Mouse (Mus musculus) intestine, embryonic 14.5 days (tissue): ENCODE data around the gene Tmem212. TPM values are rescaled to one million over a fixed set of nuclear protein-coding genes. Genes with fewer than 3 reads are reported as not detected.
"Not testable (repeated sequence)": the region's sequence is repeated elsewhere in the genome, so short reads cannot be mapped to it uniquely, and the experiment has no call there.

Experiments
- ATAC-seq: fragments of 200-750 bp; cut with Nextera tagmentation; replicated peaks from 2 replicates; pipeline ENCODE4 v1.8.0; 2017; ENCODE audit warnings: low read depth, moderate number of reproducible peaks, moderate TSS enrichment, moderate library complexity; ENCODE audit not compliant: low FRiP score, low TSS enrichment
- DNase-seq: peaks from one replicate; pipeline ENCODE4 v3.0.0-alpha.2; 2018; ENCODE audit warnings: low spot score
- H3K27ac ChIP-seq: fragments of 300-500 bp; sonication (generic); 2 replicates; pipeline ENCODE4 v1.5.1; 2014; ENCODE audit warnings: low read depth, mild to moderate bottlenecking, control low read depth
- H3K27me3 ChIP-seq: fragments of 300-500 bp; sonication (generic); replicated peaks from 2 replicates; pipeline ENCODE4 v1.6.1; 2014; ENCODE audit warnings: low read length, control low read depth; ENCODE audit not compliant: control insufficient read depth, insufficient read depth
- H3K36me3 ChIP-seq: fragments of 300-500 bp; sonication (generic); 2 replicates; pipeline ENCODE4 v1.6.1; 2014; ENCODE audit warnings: low read length, control low read depth; ENCODE audit not compliant: control insufficient read depth, insufficient read depth
- H3K4me1 ChIP-seq: fragments of 300-500 bp; sonication (generic); replicated peaks from 2 replicates; pipeline ENCODE4 v1.6.1; 2014; ENCODE audit warnings: low read length, control low read depth, mixed read lengths; ENCODE audit not compliant: control insufficient read depth, insufficient read depth
- H3K4me2 ChIP-seq: fragments of 300-500 bp; sonication (generic); 2 replicates; pipeline ENCODE4 v1.6.1; 2014; ENCODE audit warnings: low read length
- H3K4me3 ChIP-seq: fragments of 300-500 bp; sonication (generic); 2 replicates; pipeline ENCODE4 v1.5.1; 2014; ENCODE audit warnings: low read depth, low read length, control low read depth, mixed read lengths
- H3K9ac ChIP-seq: fragments of 300-500 bp; sonication (generic); 2 replicates; pipeline ENCODE4 v1.6.1; 2014; ENCODE audit warnings: mild to moderate bottlenecking, low read length
- H3K9me3 ChIP-seq: fragments of 300-500 bp; sonication (generic); 2 replicates; pipeline ENCODE4 v1.6.1; 2016; ENCODE audit warnings: low read length, control low read depth; ENCODE audit not compliant: control insufficient read depth
- WGBS: fragments of 180-500 bp; shearing (Covaris S2); extraction: QIAGEN DNeasy Blood & Tissue Kit; methylation state at CpG from one replicate; pipeline ENCODE4 v1.1.7; 2014; 5-methylcytosine and 5-hydroxymethylcytosine counted together
- polyA plus RNA-seq: library from polyadenylated mRNA; unstranded; fragments of >200 nt; fragmentation: Nextera tagmentation; extraction: Ambion mirVana; gene quantifications from 2 replicates; pipeline ENCODE4 v1.2.1, GENCODE M21; 2014

Tmem212 gene
- polyA plus RNA-seq, result not detected in 2 replicates

DNA sequence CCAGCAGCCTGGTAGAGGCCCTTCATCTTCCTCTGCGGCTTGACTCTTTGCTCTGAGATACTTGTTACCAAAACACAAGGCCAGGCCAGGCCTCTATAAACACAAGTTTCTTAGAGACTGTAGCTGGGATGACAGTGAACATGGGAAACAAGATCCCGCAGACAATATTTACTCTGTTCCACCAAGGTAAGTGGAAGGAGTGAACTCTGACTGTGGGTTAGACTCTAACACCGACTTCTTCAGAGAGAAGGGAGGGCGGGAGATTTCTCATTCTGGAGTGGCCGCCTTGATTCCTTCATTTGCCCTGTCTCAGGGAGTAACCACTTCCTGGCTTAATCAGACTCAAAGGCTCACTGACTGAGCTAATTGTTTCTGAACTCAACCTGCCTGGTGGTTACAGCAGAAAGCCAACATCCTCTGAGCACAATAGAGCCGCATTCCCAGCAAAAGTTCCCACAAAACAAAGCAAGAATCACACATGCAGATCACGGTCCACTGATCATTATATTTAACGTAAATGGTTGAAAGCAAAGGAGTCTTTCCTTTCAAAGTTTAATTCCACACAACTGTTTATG, at the start of gene Tmem212:
TSS of gene Tmem212 (minus strand) at position 51 of the 575 bp plus-strand sequence.
- no peak for DNase-seq

DNA sequence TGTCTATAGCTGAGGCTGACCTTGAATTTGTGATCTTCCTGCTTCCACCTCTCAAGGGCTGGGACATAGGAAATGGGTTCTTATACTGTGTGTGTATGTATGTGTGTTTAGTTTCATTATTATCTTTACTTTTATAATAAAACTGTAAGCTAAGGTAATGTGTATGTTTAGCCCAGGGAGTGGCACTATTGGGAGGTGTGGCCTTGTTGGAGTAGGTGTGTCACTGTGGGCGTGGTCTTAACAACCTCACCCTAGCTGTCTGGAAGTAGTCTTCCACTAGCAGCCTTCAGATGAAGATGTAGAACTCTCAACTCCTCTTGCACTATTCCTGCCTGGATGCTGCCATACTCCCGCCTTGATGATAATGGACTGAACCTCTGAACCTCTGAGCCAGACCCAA, 49.2 kb upstream of the Tmem212 start:
- H3K27ac ChIP-seq, H3K9me3 ChIP-seq, H3K36me3 ChIP-seq, H3K4me3 ChIP-seq, H3K4me1 ChIP-seq, H3K9ac ChIP-seq, H3K27me3 ChIP-seq, DNase-seq, ATAC-seq, H3K4me2 ChIP-seq: not testable (repeated sequence)
- WGBS, result 83% methylated on average over 2 of the region's 2 CpGs

More for the DNA sequence above, at the start of gene Tmem212:
- Histone ChIP-seq H3K4me2 (no peak within 1 kb of the TSS), H3K27ac (no peak within 1 kb of the TSS), H3K9ac (no peak within 1 kb of the TSS), H3K4me1 (no peaks in the 10 kb centered on the region), H3K27me3 (no peaks in the 10 kb centered on the region), H3K9me3 (no peaks in the 10 kb centered on the region), H3K36me3 (no peaks in the 10 kb centered on the region), H3K4me3 (no peak within 1 kb of the TSS)
- ATAC-seq, result no peak
- WGBS, result 57% methylated on average over 8 of the region's 8 CpGs

DNA sequence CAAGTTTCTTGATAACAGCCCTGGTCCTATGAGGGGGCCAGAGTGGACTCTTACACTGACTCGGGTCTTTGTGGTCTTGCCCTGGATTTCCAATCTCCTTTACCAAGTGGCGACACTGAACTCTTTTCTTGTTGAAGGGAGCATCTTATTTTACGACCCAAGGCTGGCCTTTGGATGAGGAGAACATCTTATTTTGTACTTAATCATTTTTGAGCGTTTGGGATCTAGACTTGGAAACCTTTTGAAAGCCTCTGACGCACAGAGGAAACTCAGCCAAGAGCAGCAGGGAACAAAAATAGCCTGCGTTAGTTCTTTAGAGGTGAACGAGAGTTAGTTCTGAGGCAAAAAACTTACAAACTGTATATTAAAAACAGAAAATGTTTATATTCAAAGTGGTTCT, 46.8 kb upstream of the Tmem212 start:
- WGBS, result 83% methylated on average over 7 of the region's 7 CpGs
- no peak overlapping the region for H3K4me2 ChIP-seq

DNA sequence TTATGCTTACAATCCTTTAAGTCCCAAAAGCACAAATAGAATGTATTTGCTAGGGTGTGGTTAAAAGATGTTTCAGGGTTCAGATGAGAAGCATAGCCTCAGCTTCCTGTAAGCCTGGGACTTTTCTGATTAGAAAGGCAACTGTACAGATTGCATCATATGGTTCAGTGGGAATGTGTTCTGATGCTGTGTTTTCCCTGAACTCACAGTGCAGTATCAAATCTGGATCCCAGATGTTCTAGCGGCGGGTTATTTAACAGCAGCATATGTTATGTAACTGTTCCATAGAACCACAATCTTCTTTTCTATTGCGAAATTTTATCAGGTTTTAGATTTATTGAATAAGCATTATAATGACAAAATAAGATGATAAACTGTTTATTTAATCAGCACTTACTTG, 45.5 kb upstream of the Tmem212 start:
- Histone ChIP-seq H3K9me3 (no peaks in the 10 kb centered on the region), H3K36me3 (no peaks in the 10 kb centered on the region), H3K27me3 (no peaks in the 10 kb centered on the region), H3K27ac (no peak overlapping the region), H3K4me1 (peaks cover 10% of the 10 kb centered on the region; the same call in 1 of the 2 replicates), H3K4me2 (no peak overlapping the region), H3K4me3 (no peak overlapping the region), H3K9ac (no peak overlapping the region)
- peak; percentile 18 for DNase-seq
- no peak for ATAC-seq
- WGBS, result 88% methylated on average over 3 of the region's 3 CpGs

More for the DNA sequence above, 46.8 kb upstream of the Tmem212 start:
- no peak for ATAC-seq
- no peak overlapping the region for H3K9ac ChIP-seq
- no peak overlapping the region for H3K4me3 ChIP-seq
- H3K27ac ChIP-seq, result no peak overlapping the region
- peaks cover 10% of the 10 kb centered on the region; the same call in 1 of the 2 replicates for H3K4me1 ChIP-seq
- no peaks in the 10 kb centered on the region for H3K9me3 ChIP-seq
- H3K27me3 ChIP-seq, result no peaks in the 10 kb centered on the region
- DNase-seq, result peak; percentile 6
- H3K36me3 ChIP-seq, result no peaks in the 10 kb centered on the region

DNA sequence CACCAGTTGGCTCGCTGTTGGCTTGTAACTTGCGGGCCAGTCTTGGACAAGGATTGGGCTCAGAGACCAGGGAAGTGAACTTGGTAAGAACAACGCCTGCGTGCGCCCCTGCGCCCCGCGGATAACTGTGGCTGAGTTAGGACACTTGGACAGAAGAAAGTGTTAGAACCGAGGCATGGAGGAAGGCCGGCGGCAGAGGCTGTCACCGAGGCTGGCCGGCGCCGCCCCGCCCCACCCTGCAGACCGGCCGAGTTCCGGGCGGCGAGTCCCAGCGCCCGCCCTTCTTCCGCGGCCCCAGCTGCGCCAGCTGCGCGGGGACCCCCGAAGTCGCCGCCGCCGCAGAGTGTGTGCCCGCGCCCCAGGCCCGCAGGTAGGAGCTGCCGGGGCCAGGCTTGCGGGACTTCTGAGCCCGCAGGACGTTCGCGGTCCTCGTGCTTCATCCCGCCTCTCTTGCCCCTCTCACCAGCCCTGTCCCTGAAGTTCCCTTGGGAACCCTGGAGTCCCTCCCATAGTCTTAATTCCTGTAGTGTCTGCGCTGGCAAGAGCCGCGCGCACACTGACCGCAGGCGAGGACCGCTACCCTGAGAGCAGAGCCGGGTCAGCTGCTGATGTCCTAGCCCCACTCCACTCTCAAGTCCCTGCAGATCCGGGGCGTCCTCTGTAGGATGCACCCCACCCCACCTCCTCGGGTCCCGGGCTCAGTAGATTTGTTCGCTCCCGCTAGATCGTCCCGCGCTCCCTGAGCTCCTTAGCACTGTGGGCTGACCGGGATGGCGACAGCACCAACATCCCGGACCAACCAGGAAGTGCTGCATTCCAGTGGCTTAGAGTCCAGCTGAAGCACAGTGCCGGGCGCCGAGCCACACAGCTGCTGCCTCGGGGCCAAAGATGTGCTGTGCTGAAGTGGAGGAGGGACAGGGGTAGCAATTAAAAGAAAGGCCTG, 42.5 kb upstream of the Tmem212 start, which contains the start of gene Pld1:
TSS of gene Pld1 (plus strand) at position 315 of the 943 bp plus-strand sequence.
- no peaks in the 10 kb centered on the region for H3K27me3 ChIP-seq
- peak within 1 kb of the TSS; percentile 52 for H3K4me3 ChIP-seq
- no peaks in the 10 kb centered on the region for H3K36me3 ChIP-seq
- DNase-seq (peak; percentile 85), ATAC-seq (peak; percentile 86)
- H3K9me3 ChIP-seq, result no peaks in the 10 kb centered on the region
- peak within 1 kb of the TSS; percentile 54 for H3K9ac ChIP-seq
- H3K4me2 ChIP-seq, result peak within 1 kb of the TSS; percentile 97
- H3K27ac ChIP-seq, result peak within 1 kb of the TSS; percentile 70
- WGBS, result under 1% methylated on average over 68 of the region's 68 CpGs
- H3K4me1 ChIP-seq, result peaks cover 10% of the 10 kb centered on the region; the same call in 1 of the 2 replicates

DNA sequence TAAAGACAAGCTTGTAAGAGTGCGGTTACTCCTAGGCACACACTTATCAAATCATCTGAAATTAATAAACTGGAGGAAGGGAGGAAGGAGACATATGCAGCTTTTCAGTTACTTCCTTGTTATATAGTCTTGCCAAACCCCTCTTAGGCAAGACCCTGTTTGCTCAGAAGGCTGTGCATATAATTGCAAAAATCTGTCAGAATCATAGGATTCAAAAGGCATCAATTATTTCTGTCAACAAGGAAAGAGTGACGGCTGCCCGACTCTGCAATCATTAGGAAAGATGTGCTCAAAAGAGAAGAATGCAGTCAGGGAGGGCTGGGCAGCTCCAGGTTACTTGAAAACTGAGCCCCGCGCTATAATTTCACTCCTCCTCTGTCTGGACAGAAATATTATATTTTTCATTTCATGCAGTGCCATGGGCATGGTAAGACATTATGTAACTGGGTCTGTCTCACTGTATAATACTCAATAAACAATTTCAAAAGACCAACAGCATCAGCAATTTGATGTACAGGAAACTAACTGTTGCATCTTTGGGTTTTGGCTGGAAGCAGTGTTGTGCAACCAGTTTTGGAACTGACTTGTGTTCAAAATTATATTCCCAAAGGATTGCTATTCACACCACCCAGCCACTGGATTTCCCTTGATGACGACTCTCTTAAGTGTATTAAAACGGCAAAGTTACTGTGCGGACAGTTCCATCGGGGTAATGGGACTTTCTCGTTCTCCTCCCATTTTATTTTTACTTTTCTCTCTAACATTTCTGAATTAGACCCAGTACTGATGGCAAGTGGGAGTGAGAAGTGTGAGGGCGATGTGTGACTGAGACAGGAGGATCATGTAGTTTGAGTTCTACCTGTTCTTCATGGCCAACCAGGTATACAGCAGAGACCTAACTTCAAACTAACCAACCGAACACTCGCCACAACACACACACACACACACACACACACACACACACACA, 41.3 kb upstream of the Tmem212 start:
- WGBS, result 74% methylated on average over 13 of the region's 13 CpGs
- Histone ChIP-seq H3K9ac (no peak overlapping the region), H3K4me3 (no peak overlapping the region), H3K4me2 (no peak overlapping the region; the same call in 1 of the 2 replicates), H3K27ac (no peak overlapping the region), H3K9me3 (no peaks in the 10 kb centered on the region), H3K27me3 (no peaks in the 10 kb centered on the region), H3K36me3 (no peaks in the 10 kb centered on the region), H3K4me1 (peaks cover 10% of the 10 kb centered on the region; the same call in 1 of the 2 replicates)
- DNase-seq, result peak; percentile 47
- no peak for ATAC-seq

DNA sequence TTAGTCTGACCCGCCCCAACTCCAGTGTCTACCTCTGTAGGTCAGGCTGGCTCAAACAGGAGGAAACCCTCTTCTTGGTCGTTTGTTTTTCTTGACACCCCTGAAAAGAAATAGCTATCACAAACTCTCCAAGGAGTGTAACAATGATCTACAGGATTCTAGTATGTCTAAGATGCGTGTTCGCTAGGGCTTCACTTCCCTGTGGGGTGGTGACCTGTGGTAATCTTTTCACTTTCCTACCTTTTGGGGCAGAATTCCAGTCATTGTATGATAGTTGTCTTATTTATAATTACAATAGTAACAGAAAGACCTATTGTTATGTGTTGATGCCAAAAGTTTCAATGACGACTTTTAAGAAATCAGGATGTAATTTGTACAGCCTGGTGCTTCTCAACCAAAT, 40.6 kb upstream of the Tmem212 start:
- no peaks in the 10 kb centered on the region for H3K9me3 ChIP-seq
- DNase-seq, result peak; percentile 21
- H3K27ac ChIP-seq, result no peak overlapping the region
- H3K4me3 ChIP-seq, result no peak overlapping the region
- no peak overlapping the region for H3K9ac ChIP-seq
- H3K4me1 ChIP-seq, result peaks cover 10% of the 10 kb centered on the region; the same call in 1 of the 2 replicates
- H3K27me3 ChIP-seq, result no peaks in the 10 kb centered on the region
- no peaks in the 10 kb centered on the region for H3K36me3 ChIP-seq
- H3K4me2 ChIP-seq, result no peak overlapping the region
- no peak for ATAC-seq
- 82% methylated on average over 5 of the region's 5 CpGs for WGBS

DNA sequence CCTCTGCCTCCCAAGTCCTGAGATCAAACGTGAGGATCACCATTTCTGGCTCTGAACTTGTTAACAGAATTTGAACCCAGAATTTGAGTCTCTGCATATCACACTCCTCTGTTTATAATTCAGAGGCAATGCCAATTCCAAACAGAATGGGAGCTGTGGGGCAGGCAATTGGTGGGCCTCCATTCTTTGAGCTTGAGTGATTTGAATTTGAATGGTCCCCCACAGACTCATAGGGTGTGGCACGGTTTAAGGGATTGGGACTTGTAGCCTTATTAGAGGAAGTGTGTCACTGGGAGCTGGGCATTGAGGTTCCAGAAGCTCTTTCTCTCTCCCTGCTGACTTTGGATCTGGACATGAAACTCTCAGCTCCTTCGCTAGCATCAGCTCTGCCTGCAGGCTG, 39.5 kb upstream of the Tmem212 start:
- Histone ChIP-seq H3K4me1 (peaks cover 10% of the 10 kb centered on the region; the same call in 1 of the 2 replicates), H3K9ac (no peak overlapping the region), H3K27me3 (no peaks in the 10 kb centered on the region), H3K9me3 (no peaks in the 10 kb centered on the region), H3K4me3 (no peak overlapping the region), H3K4me2 (no peak overlapping the region), H3K36me3 (no peaks in the 10 kb centered on the region), H3K27ac (no peak overlapping the region)
- ATAC-seq, result no peak
- DNase-seq, result peak; percentile 16
- 80% methylated on average over 3 of the region's 3 CpGs for WGBS
